Mouse (Mus musculus): ENCODE measurements around the gene Ubl5.
"Not testable (repeated sequence)": the region's sequence is repeated elsewhere in the genome, so short reads cannot be mapped to it uniquely, and the experiment has no call there.

Ubl5 gene

DNA sequence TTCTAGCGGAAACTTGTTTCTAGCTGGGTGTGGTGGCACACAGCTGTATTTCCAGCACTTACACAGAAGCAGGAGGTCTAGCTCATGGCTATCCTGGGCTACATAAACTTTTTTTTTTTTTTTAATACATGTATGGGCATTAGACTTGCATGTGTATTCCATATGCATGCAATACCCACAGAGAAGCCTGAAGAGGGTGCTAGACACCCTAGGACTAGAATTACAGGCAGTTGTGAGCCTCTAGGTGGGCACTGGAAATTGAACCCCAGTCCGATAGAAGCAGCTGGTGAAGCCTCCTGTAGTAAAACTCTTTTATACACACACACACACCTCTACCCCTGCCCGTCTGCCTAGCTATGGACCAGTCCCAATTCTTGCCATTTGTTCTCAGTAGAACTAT, 11.2 kb downstream of the Ubl5 start:
- no peak for DNase-seq (ENCODE audit: extremely low read depth, low read depth, low spot score)

GRCm38 (mm10) chr9:20657546-20657945, 14.9 kb downstream of the Ubl5 start:
- no peak for DNase-seq (ENCODE audit: extremely low read depth, low read depth, low spot score)

GRCm38 (mm10) chr9:20662325-20662724, 19.6 kb downstream of the Ubl5 start:
- DNase-seq (ENCODE audit: extremely low read depth, low read depth, low spot score), result no peak

GRCm38 (mm10) chr9:20662874-20663273, 20.2 kb downstream of the Ubl5 start:
- no peak for DNase-seq (ENCODE audit: extremely low read depth, low read depth, low spot score)

DNA sequence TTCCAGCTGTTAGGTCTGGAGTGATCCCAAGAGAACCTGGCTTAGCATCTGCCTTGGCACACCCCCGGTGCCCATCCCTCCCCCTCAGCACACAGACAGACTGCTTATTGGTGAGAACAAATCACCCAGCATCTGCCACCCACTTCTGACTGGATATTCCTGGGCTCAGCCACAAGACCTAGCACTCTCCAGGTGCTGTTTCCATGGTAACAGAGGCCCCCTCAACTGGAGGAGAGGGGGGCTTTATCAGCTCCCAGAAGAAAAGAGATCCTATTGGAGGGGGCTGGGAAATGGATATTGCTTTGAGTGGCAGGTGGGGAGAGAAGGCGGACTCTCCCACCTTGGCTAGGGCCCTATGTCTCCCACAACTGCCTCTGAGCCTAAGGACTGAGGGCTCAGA, 21.3 kb downstream of the Ubl5 start:
- DNase-seq (ENCODE audit: extremely low read depth, low read depth, low spot score), result no peak

DNA sequence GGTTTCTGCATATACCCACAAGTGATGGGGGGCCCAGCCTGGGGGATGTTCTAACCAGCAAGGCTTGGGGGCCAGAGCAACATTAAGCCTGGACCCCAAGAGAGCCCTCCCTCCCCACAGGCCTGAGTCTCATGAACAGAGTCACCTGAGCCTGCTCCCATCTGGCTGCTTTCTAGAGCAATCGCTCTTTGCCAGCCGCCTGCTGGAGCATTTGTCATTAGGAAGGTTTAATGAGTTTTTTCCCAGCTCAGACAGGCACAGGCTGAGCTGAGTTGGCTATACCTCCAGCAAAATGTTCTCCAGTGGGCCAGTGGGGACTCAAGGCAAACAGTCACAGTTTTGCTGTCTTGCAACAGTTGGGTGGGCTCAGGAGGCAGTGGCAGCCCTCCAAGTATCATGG, 21.7 kb downstream of the Ubl5 start:
- DNase-seq (ENCODE audit: extremely low read depth, low read depth, low spot score), result no peak

GRCm38 (mm10) chr9:20664982-20665637, 22.4 kb downstream of the Ubl5 start:
- no peak for DNase-seq (ENCODE audit: extremely low read depth, low read depth, low spot score)

GRCm38 (mm10) chr9:20665925-20666324, 23.2 kb downstream of the Ubl5 start:
- DNase-seq (ENCODE audit: extremely low read depth, low read depth, low spot score), result no peak

GRCm38 (mm10) chr9:20666510-20667034, 23.9 kb downstream of the Ubl5 start:
- DNase-seq (ENCODE audit: extremely low read depth, low read depth, low spot score), result no peak

- no peak for DNase-seq (ENCODE audit: extremely low read depth, low read depth, low spot score)
Observed at GRCm38 (mm10) chr9:20668065-20668464, 25.4 kb downstream of the Ubl5 start.

DNA sequence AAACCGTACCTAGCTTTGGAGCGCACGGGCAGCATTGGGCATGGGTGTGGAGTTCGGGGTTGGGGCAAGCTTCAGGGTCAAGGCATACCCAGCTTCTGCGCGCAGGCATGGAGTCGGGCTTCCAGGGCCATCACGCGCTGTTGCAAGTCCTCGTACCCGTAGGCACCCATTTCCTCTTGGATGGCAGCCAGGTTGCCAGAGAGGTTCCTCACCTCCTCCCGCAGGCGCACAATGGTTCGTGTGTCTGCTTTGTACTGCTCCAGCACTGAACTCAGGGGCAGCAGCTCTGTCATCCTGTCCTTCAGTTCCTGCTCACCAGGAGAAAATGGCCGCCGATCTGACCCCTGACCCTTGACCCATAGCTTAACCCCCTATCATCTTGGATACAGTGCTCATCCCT, 29.4 kb downstream of the Ubl5 start:
- no peak for DNase-seq (ENCODE audit: extremely low read depth, low read depth, low spot score)

GRCm38 (mm10) chr9:20677892-20678291, 35.2 kb downstream of the Ubl5 start:
- no peak for DNase-seq (ENCODE audit: extremely low read depth, low read depth, low spot score)

DNA sequence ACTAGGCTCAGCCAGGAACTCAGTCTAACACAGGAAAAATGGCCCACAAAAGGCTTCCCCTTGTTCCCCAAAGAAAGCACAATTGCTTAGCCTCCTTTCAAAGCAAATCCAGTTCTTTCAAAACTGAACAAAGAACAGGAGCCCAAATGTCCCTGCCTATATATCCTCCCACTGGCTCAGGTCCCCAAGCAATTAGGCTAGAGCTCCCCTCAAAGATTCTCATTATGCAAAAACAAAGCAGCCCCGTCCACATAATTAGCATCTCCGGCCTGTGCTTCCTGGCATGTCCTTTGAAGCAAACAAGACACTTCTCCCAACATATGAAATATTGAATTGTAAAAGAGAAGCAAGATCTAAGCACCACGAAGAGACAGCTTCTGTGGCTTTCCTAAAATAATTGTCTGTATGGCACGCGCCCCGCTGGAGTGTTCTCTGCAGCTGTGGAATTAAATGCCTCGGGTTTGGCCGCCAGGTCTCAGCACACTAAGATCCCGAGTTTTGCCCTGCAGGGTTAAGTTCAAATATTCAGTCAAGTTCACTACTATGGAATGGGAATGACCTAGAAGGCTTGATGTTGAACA, 37.8 kb downstream of the Ubl5 start:
- DNase-seq (ENCODE audit: extremely low read depth, low read depth, low spot score), result no peak

- no peak for DNase-seq (ENCODE audit: extremely low read depth, low read depth, low spot score)
Observed at GRCm38 (mm10) chr9:20681546-20682388, 39.1 kb downstream of the Ubl5 start.

DNA sequence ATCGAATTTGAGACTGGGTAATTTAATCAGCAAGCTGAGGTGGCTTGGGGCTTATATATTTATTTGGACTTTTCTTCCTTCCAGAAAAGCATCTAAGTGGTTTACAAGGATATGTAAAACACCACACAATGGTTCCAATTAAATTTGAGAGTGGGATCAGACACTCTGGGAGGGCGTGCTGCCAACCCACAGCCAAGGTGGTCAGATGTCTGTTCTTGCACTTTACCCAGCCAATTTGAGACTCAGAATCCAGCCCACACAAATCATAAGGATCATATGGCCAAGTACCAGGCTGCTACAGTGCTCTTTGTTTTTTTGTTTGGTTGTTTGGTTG, 39.7 kb downstream of the Ubl5 start:
- DNase-seq (ENCODE audit: extremely low read depth, low read depth, low spot score), result no peak

DNA sequence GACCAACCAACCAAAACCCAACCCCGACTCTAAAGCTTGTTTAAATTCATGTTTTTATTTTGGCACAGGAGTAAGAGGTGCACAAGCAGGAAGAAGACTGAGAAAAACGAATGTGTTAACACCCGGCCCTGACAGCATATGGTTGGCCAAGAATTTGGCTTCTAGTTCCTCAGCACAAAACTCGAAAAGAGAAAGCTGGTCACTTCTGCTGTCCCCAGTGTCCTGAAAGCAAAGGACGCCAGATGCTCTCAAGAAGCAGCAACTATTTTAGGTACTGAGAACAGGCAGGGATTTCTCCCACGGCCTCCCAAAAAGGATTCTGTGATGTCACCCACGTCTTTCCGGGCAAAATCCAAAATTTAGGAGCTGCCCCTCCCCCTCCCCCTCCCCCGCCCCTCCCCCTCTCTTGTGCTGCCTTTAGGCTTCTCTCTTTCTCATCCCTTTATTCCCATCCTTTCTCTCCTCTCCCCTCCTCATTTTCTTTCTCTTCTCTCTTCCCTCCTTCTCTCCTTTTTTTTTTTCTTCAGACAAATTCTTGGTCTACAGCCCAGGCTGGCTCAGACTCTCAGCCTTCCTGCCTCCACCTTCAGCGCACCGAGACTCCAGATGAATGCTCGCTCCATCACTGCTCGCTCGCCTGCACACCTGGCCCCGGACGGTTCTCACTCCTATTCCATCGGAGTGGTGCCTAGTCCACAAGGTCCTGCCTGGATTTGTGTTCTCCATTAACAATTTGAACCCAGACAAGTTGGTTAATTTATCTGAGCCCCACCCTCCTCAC, 42.6 kb downstream of the Ubl5 start:
- DNase-seq (ENCODE audit: extremely low read depth, low read depth, low spot score), result no peak

DNA sequence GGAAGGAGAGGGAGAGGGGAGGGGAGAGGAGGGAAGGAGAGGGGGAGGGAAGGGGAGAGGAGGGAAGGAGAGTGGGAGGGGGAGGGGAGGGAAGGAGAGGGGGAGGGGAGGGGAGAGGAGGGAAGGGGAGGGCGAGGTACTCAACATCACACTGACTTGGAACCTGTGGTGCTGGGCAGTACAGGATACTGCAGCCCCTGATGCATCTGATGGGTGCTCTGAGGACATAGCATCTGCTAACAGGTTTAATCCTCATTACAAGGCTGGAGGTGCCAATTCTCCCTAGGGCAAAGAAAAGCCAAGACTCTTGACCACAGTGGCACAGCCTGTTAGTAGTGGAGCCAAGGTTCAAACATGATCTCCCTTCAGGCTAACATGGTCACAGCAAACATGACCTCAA, 46.7 kb downstream of the Ubl5 start:
- no peak for DNase-seq (ENCODE audit: extremely low read depth, low read depth, low spot score)

DNA sequence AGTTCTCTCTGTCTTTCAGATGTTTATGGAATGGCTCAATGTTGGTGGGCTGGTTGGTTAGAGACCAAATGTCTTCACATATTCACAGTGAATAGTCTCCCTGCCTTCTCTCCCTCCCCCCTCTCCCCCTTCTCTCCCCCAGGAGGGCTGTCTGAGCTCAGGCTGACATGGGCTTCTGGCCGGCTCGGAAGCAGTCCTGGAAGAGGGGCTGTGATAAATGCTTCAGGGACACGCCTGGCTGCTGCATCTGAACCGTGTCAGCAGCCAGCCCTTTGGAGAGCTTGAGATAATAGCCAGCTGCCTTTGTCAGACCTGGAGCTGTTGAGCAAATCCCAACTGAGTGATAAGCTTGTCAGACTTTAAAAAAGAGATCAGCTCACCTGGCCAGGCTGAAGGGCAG, 47.2 kb downstream of the Ubl5 start:
- no peak for DNase-seq (ENCODE audit: extremely low read depth, low read depth, low spot score)

GRCm38 (mm10) chr9:20690449-20690848, 47.8 kb downstream of the Ubl5 start:
- not testable (repeated sequence) for DNase-seq (ENCODE audit: extremely low read depth, low read depth, low spot score)

DNA sequence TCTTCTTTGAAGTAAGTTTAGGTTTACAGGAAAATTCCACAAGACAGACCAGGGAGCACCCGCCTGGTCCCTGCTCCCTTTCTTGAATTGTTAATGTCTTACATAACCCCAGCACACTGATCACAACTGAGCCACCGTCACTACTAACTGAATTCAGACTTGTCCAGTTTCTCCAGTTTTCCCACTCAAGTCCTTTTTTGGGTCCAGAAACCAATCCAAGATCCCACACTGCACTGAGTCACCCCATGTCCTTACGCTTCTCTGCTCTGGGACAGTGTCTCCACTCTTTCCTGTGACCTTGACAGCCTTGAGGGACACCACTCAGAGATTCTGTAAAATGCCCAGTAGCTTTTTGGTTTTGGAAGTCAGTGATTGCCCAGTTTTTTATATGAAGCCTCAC, 50.2 kb downstream of the Ubl5 start:
- DNase-seq (ENCODE audit: extremely low read depth, low read depth, low spot score), result no peak

GRCm38 (mm10) chr9:20694721-20695235, 52.1 kb downstream of the Ubl5 start:
- DNase-seq (ENCODE audit: extremely low read depth, low read depth, low spot score), result no peak
